Mouse (Mus musculus): ENCODE results near the gene Polr1c. TPM values are rescaled to one million over a fixed set of nuclear protein-coding genes. Genes with fewer than 3 reads are reported as not detected.

Polr1c gene
- polyA plus RNA-seq, 1 experiment from 2014 or later = 92.4 TPM

DNA sequence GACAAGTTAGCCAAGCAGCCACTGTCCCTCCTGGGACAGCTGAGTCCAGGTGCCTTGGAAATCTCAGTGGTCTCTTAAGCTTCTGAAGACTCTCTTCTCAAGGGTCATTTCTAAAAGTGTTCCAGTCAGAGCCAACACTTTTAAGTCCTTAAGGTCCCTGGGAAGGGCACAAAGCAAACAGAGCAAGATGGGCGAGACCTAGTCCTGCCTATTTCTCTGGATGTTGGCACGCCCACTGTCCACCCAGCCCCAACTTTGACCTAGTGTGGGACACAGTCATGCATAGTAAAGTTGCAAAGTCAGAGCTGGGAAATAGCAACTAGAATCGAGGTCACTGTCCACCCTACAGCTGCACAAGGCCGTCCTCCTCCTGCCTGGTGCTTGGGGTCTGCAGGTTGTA, 4.9 kb downstream of the Polr1c start:
- H3K27me3 ChIP-seq = no peaks in the 10 kb centered on the region
- H3K36me3 ChIP-seq = peaks cover 81% of the 10 kb centered on the region
- H3K9me3 ChIP-seq = no peaks in the 10 kb centered on the region
- no peak for ATAC-seq (ENCODE audit: borderline replicate concordance, extremely low read depth, low FRiP score, low TSS enrichment)
- peak overlapping the region; percentile 20; the same call in 1 of the 2 replicates for H3K27ac ChIP-seq
- H3K4me3 ChIP-seq = no peak overlapping the region
- peaks cover 24% of the 10 kb centered on the region for H3K4me1 ChIP-seq
- no peak overlapping the region for H3K4me2 ChIP-seq
- H3K9ac ChIP-seq = no peak overlapping the region
- 68% methylated on average over 4 of the region's 4 CpGs for WGBS

DNA sequence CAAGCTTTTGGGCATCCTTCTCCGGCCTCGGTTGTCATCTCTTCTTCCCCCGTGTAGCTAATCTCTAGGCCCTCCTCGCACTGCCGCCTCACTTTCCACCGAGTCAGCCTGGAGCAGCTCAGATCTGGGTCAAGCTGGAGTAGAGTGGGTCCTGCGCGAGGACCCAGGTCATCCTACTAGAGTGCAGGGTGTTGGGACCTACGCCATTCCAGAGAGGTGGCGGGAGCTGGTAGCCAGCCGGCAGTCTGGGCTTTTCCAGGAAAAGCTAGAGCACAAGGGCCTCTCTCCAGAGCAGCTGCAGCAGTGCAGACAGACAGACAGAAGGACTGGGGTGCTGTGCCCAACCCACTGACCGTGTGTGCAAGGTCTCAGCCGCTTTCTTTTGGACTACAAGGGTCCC, 5.6 kb downstream of the Polr1c start:
- no peaks in the 10 kb centered on the region for H3K27me3 ChIP-seq
- 80% methylated on average over 13 of the region's 13 CpGs for WGBS
- no peak overlapping the region for H3K4me3 ChIP-seq
- no peak overlapping the region for H3K9ac ChIP-seq
- H3K4me1 ChIP-seq = peaks cover 24% of the 10 kb centered on the region
- H3K27ac ChIP-seq = peak overlapping the region; percentile 20; the same call in 1 of the 2 replicates
- H3K36me3 ChIP-seq = peaks cover 87% of the 10 kb centered on the region
- no peaks in the 10 kb centered on the region for H3K9me3 ChIP-seq
- H3K4me2 ChIP-seq = no peak overlapping the region
- no peak for ATAC-seq (ENCODE audit: borderline replicate concordance, extremely low read depth, low FRiP score, low TSS enrichment)

DNA sequence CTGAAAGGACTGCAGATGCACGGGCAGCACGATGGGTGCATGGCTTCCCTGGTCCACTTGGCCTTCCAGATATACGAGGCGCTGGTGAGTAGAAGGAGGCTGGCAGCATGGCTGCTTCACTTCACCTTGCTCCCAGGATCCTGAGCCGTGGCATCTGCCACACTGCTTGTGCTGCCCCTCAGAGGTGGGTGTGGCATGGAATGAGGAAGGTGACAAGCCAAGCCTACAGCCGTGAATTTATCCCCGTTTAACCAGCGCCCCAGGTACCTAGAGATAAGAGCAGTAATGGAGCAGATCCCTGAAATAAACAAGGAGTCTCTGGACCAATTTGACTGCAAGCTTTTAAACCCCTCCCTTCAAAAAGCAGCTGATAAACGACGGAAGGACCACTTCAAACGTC, 6.4 kb downstream of the Polr1c start:
- Histone ChIP-seq H3K9me3 (no peaks in the 10 kb centered on the region), H3K27me3 (no peaks in the 10 kb centered on the region), H3K4me3 (no peak overlapping the region), H3K27ac (no peak overlapping the region), H3K4me2 (no peak overlapping the region), H3K9ac (no peak overlapping the region), H3K4me1 (peaks cover 17% of the 10 kb centered on the region), H3K36me3 (peaks cover 95% of the 10 kb centered on the region)
- ATAC-seq (ENCODE audit: borderline replicate concordance, extremely low read depth, low FRiP score, low TSS enrichment) = no peak
- WGBS = 61% methylated on average over 11 of the region's 11 CpGs

DNA sequence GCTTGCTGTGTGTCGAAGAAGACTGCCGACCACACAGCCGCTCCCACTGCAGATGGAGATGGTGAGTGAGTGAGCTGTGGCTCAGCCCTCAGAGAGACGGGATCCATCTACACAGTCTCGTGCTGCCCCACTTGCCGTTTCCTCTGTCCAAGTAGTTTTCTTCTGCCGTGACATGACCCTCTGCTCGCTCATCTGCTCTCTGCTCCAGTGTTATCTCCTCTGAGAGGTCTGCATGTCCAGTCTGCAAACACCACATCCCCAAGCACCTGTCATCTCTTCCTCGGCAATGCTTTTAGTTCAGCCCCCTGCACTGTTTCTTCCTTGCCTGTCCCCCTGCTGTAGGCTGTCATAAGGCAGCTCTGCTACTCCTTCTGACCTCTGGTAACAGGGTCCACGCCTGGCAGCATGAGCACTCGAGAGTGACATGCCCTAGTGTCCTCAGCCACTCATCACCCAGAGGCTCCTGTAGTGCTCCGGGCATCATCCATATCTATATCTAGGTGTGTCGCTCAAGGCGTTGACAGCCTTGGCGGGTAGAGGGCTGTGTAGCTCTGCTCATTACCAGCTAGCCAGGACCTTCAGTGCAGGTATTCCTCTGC, 8.2 kb downstream of the Polr1c start:
- H3K27me3 ChIP-seq = no peaks in the 10 kb centered on the region
- no peak overlapping the region for H3K27ac ChIP-seq
- ATAC-seq (ENCODE audit: borderline replicate concordance, extremely low read depth, low FRiP score, low TSS enrichment) = no peak
- WGBS = 76% methylated on average over 15 of the region's 15 CpGs
- H3K9me3 ChIP-seq = no peaks in the 10 kb centered on the region
- peaks cover 11% of the 10 kb centered on the region for H3K4me1 ChIP-seq
- H3K4me2 ChIP-seq = no peak overlapping the region
- H3K9ac ChIP-seq = no peak overlapping the region
- no peak overlapping the region for H3K4me3 ChIP-seq
- peaks cover 89% of the 10 kb centered on the region for H3K36me3 ChIP-seq

DNA sequence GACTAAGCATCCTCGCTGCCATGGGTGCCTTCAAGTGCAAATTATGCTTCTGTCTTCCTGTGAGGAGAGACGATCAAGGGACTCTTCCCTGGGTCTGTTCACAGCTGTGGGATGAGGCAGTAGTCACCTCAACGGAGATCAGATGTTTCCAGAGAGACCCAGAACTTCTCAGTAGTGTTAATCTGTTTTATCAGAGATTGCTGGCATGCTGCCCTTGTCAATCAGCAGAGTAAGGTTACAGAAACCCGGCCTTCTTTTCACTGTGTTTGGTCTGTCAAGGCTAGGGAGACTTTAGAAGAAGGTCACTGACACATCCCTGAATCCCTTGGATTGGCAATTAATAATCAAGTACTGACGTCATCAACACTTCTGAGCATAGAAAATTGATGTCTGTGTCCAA, 10.4 kb downstream of the Polr1c start:
- Histone ChIP-seq H3K9ac (no peak overlapping the region), H3K27ac (no peak overlapping the region), H3K36me3 (peaks cover 82% of the 10 kb centered on the region), H3K27me3 (no peaks in the 10 kb centered on the region), H3K4me2 (no peak overlapping the region), H3K9me3 (no peaks in the 10 kb centered on the region), H3K4me3 (no peak overlapping the region), H3K4me1 (peaks cover 3% of the 10 kb centered on the region; the same call in 1 of the 2 replicates)
- WGBS = 68% methylated on average over 5 of the region's 5 CpGs
- no peak for ATAC-seq (ENCODE audit: borderline replicate concordance, extremely low read depth, low FRiP score, low TSS enrichment)

DNA sequence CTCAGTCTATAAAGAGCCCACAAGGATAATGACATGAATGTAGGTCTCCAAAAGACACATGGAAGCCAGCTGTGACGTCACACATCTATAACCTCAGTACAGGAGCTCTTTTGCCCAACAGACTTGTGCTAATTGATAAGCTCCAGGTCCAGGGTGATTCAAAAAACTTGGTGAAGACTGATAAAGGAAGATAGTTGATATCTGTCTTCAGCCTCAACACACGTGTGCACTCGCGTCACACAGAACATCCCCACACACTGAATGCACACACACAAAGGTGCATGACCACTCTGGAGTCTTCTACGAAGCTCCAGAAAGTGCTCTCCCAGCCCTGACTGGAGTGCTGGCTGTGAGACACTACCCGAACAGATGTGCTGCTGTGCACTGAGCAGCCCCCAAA, 10.8 kb downstream of the Polr1c start:
- Histone ChIP-seq H3K4me2 (no peak overlapping the region), H3K4me3 (no peak overlapping the region), H3K27ac (no peak overlapping the region), H3K9me3 (no peaks in the 10 kb centered on the region), H3K36me3 (peaks cover 81% of the 10 kb centered on the region), H3K27me3 (no peaks in the 10 kb centered on the region), H3K9ac (no peak overlapping the region), H3K4me1 (no peaks in the 10 kb centered on the region)
- no peak for ATAC-seq (ENCODE audit: borderline replicate concordance, extremely low read depth, low FRiP score, low TSS enrichment)
- WGBS = 92% methylated on average over 6 of the region's 6 CpGs

DNA sequence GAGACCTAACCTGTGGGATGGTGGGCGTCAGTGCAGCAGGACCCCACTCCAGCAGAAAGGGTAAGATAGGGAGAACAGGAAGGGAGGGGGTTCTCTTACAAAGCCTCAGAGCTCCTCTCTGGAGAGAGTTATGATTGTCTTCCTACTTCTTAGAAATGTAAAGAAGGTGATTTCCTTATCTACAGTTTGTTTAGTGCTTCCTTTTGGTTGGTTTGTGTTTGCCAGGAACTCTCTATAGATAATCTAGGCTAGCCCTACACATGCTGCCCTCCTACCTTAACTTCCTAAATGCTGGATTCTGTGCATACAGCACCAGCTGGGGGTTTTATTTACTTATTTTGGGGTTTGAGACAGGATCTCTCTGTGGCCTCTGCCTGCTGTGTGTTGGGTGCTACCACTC, 11.8 kb downstream of the Polr1c start:
- whole genome bisulfite sequencing = 74% methylated on average over 1 of the region's 1 CpGs
- Histone ChIP-seq H3K9ac (no peak overlapping the region), H3K36me3 (peaks cover 78% of the 10 kb centered on the region)

DNA sequence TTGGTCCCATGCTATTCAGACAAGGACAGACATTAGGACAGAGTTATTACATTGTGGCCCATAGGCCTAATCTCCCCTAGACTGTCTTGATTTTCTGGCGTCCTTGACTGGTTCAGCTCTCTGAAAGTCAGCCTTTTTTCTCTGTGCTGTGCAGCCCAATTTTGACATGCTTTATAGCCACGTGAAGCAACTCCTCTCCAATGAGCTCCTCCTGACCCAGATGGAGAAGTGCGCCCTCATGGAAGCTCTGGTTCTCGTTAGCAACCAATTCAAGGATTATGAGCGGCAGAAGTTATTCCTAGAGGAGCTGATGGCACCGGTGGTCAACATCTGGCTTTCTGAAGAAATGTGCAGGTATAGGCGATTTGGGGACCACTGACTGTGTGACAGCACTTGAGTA, 20.3 kb downstream of the Polr1c start:
- peaks cover 91% of the 10 kb centered on the region for H3K36me3 ChIP-seq
- no peaks in the 10 kb centered on the region for H3K4me1 ChIP-seq
- no peaks in the 10 kb centered on the region for H3K27me3 ChIP-seq
- ATAC-seq (ENCODE audit: borderline replicate concordance, extremely low read depth, low FRiP score, low TSS enrichment) = no peak
- no peak overlapping the region for H3K9ac ChIP-seq
- H3K4me2 ChIP-seq = no peak overlapping the region
- no peak overlapping the region for H3K4me3 ChIP-seq
- WGBS = 82% methylated on average over 7 of the region's 7 CpGs
- no peaks in the 10 kb centered on the region for H3K9me3 ChIP-seq
- H3K27ac ChIP-seq = no peak overlapping the region

More for the DNA sequence above, 11.8 kb downstream of the Polr1c start:
- H3K9me3 ChIP-seq = no peaks in the 10 kb centered on the region
- H3K27me3 ChIP-seq = no peaks in the 10 kb centered on the region
- no peak overlapping the region for H3K4me3 ChIP-seq
- H3K4me1 ChIP-seq = no peaks in the 10 kb centered on the region
- no peak overlapping the region for H3K27ac ChIP-seq
- no peak for ATAC-seq (ENCODE audit: borderline replicate concordance, extremely low read depth, low FRiP score, low TSS enrichment)
- no peak overlapping the region for H3K4me2 ChIP-seq

DNA sequence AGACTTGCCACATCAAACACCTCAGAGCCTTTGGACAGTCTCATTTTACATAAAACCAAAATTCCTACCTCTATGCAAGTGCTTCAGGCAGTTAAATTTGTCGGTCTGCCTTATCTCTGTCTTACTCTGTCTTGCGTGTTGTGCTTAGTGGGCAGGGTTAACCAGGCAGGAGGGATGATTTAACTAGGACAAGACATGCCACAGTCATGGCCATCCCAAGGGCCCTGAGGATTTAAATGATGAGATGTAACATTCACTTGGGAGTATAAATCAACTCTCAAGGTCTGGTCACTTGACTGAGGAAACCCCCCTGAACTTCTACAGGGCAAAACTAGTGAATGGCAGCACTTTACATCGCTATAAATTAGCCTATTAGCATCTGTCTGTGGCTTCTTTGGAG, 26.3 kb downstream of the Polr1c start:
- 85% methylated on average over 3 of the region's 3 CpGs for WGBS
- H3K27ac ChIP-seq = no peak overlapping the region
- no peak overlapping the region for H3K9ac ChIP-seq
- H3K4me2 ChIP-seq = no peak overlapping the region
- no peaks in the 10 kb centered on the region for H3K27me3 ChIP-seq
- H3K4me3 ChIP-seq = no peak overlapping the region
- H3K36me3 ChIP-seq = peaks cover 97% of the 10 kb centered on the region
- ATAC-seq (ENCODE audit: borderline replicate concordance, extremely low read depth, low FRiP score, low TSS enrichment) = no peak
- H3K9me3 ChIP-seq = no peaks in the 10 kb centered on the region
- no peaks in the 10 kb centered on the region for H3K4me1 ChIP-seq

DNA sequence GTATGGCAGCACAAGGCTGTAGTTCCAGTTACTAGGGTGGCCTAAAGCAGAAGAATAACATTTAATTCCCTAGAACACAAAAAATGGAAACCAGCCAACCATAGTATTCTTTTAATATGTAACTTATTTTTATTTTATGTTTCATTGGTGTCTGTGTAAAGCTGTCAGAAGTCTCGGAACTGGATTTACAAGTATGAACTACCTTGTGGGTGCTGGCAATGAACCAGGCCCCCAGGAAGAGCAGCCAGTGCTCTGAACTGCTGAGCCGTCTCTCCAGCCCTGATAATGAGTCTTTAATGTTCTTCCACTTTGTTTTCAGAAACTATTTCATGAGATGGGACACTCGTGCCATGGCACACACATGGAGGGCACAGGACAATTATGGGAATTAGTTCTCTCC, 37.3 kb downstream of the Polr1c start:
- no peak for ATAC-seq (ENCODE audit: borderline replicate concordance, extremely low read depth, low FRiP score, low TSS enrichment)
- 88% methylated on average over 3 of the region's 3 CpGs for WGBS
- no peaks in the 10 kb centered on the region for H3K4me1 ChIP-seq
- H3K4me2 ChIP-seq = no peak overlapping the region
- H3K27me3 ChIP-seq = no peaks in the 10 kb centered on the region
- no peak overlapping the region for H3K9ac ChIP-seq
- peaks cover 86% of the 10 kb centered on the region for H3K36me3 ChIP-seq
- H3K4me3 ChIP-seq = no peak overlapping the region
- no peak overlapping the region for H3K27ac ChIP-seq
- no peaks in the 10 kb centered on the region for H3K9me3 ChIP-seq

DNA sequence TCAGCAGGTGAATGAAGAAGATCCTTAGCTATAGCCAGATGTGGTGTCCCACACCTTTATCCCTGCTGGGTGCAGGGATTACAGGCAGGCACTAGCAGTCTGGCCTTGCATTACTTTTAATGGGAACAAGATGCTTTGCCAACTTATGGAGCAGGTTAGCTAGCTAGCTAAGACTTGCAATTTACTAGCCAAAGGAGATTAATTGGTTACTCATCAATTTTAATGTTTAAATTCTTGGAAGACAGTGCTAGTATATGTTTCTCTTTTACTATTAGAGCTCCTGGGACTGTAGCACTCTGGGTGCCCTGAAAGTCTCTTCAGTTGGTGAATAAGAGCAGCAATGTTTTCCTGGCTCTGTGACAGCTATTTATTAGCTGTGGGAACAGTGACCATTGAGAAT, 41.2 kb downstream of the Polr1c start:
- Histone ChIP-seq H3K9me3 (no peaks in the 10 kb centered on the region), H3K36me3 (peaks cover 53% of the 10 kb centered on the region), H3K9ac (no peak overlapping the region), H3K27ac (no peak overlapping the region), H3K4me1 (peaks cover 15% of the 10 kb centered on the region), H3K4me3 (no peak overlapping the region), H3K27me3 (no peaks in the 10 kb centered on the region), H3K4me2 (no peak overlapping the region)
- no peak for ATAC-seq (ENCODE audit: borderline replicate concordance, extremely low read depth, low FRiP score, low TSS enrichment)

DNA sequence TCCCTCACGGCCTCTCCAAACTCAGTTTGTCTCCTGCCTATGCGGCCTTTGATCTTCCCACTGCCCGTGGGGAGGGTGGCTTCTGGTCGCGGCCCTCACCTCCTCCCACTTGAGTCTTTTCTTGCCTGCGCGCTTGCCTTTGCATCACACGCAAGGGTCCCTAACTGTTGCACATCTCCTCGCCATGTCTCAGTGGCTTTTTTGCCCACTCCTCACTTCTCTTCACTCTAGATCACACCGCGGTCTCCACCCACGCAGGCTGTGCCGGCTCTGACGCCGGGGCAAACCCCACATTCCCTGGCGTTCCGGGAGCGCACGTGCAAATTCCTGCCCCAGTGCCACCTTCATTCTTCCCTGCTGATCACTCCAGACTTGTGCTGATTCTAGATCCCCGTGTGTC, 44.8 kb downstream of the Polr1c start:
- Histone ChIP-seq H3K36me3 (peaks cover 35% of the 10 kb centered on the region), H3K9me3 (no peaks in the 10 kb centered on the region), H3K4me1 (peaks cover 28% of the 10 kb centered on the region), H3K27me3 (no peaks in the 10 kb centered on the region), H3K4me3 (peak overlapping the region; percentile 74), H3K27ac (peak overlapping the region; percentile 62), H3K4me2 (peak overlapping the region; percentile 80), H3K9ac (peak overlapping the region; percentile 79)
- ATAC-seq (ENCODE audit: borderline replicate concordance, extremely low read depth, low FRiP score, low TSS enrichment) = no peak
- under 1% methylated on average over 20 of the region's 20 CpGs for WGBS

Measured in lung, embryonic 15.5 days (tissue).